Mouse (Mus musculus) frontal cortex, postnatal 10 days (tissue): Measurements from ENCODE around the gene Coro1b.

Source experiments
- DNase-seq, 2 experiments: peaks; one replicate each; pipeline ENCODE4 v3.0.0; 2022; ENCODE audit warnings: low spot score in 2 of 2, mixed read lengths in 1 of 2

Gene Coro1b

GRCm38 (mm10) chr19:4148491-4148806, at the start of gene Coro1b:
Coro1b (plus strand) TSS chr19:4148619.
- DNase-seq, result peak; percentile 91 to 95

- peak; percentile 78 to 83 for DNase-seq
Observed at GRCm38 (mm10) chr19:4099056-4099455, 49.4 kb upstream of the Coro1b start.

GRCm38 (mm10) chr19:4099837-4100717, 48.3 kb upstream of the Coro1b start, which contains the start of gene Pitpnm1:
Pitpnm1 (plus strand) TSS chr19:4099998.
- peak in 1 of 2 experiments; percentile 64 for DNase-seq

GRCm38 (mm10) chr19:4100718-4101261, 47.6 kb upstream of the Coro1b start:
- peak; percentile 73 to 74 for DNase-seq

GRCm38 (mm10) chr19:4101466-4101865, 47.0 kb upstream of the Coro1b start:
- no peak for DNase-seq

GRCm38 (mm10) chr19:4102049-4102448, 46.4 kb upstream of the Coro1b start:
- no peak for DNase-seq

GRCm38 (mm10) chr19:4102626-4103025, 45.8 kb upstream of the Coro1b start:
- DNase-seq, result no peak

- no peak for DNase-seq
Observed at GRCm38 (mm10) chr19:4103294-4103693, 45.1 kb upstream of the Coro1b start.

- DNase-seq, result no peak
Observed at GRCm38 (mm10) chr19:4103792-4104191, 44.6 kb upstream of the Coro1b start.

- DNase-seq, result no peak
Observed at GRCm38 (mm10) chr19:4104675-4105194, 43.7 kb upstream of the Coro1b start.

GRCm38 (mm10) chr19:4106654-4107053, 41.8 kb upstream of the Coro1b start:
- no peak for DNase-seq

- no peak for DNase-seq
Observed at GRCm38 (mm10) chr19:4108535-4108934, 39.9 kb upstream of the Coro1b start.

- DNase-seq, result no peak
Observed at GRCm38 (mm10) chr19:4112063-4112960, 36.1 kb upstream of the Coro1b start.

- no peak for DNase-seq
Observed at GRCm38 (mm10) chr19:4113186-4113805, 35.1 kb upstream of the Coro1b start.

GRCm38 (mm10) chr19:4113806-4114230, 34.6 kb upstream of the Coro1b start:
- no peak for DNase-seq

GRCm38 (mm10) chr19:4114551-4114950, 33.9 kb upstream of the Coro1b start:
- no peak for DNase-seq

GRCm38 (mm10) chr19:4115144-4115543, 33.3 kb upstream of the Coro1b start:
- DNase-seq, result no peak

- DNase-seq, result no peak
Observed at GRCm38 (mm10) chr19:4115816-4116215, 32.6 kb upstream of the Coro1b start.

- DNase-seq, result no peak
Observed at GRCm38 (mm10) chr19:4117006-4117405, 31.4 kb upstream of the Coro1b start.

- DNase-seq, result no peak
Observed at GRCm38 (mm10) chr19:4118350-4118749, 30.1 kb upstream of the Coro1b start.

- no peak for DNase-seq
Observed at GRCm38 (mm10) chr19:4119716-4120487, 28.5 kb upstream of the Coro1b start.
